Mouse (Mus musculus): ENCODE data around the gene Ubac2. TPM values are rescaled to one million over a fixed set of nuclear protein-coding genes. Genes with fewer than 3 reads are reported as not detected.

Ubac2 gene
- total RNA-seq, 2 experiments from 2014 or later, result 14.0 to 16.6 TPM

DNA sequence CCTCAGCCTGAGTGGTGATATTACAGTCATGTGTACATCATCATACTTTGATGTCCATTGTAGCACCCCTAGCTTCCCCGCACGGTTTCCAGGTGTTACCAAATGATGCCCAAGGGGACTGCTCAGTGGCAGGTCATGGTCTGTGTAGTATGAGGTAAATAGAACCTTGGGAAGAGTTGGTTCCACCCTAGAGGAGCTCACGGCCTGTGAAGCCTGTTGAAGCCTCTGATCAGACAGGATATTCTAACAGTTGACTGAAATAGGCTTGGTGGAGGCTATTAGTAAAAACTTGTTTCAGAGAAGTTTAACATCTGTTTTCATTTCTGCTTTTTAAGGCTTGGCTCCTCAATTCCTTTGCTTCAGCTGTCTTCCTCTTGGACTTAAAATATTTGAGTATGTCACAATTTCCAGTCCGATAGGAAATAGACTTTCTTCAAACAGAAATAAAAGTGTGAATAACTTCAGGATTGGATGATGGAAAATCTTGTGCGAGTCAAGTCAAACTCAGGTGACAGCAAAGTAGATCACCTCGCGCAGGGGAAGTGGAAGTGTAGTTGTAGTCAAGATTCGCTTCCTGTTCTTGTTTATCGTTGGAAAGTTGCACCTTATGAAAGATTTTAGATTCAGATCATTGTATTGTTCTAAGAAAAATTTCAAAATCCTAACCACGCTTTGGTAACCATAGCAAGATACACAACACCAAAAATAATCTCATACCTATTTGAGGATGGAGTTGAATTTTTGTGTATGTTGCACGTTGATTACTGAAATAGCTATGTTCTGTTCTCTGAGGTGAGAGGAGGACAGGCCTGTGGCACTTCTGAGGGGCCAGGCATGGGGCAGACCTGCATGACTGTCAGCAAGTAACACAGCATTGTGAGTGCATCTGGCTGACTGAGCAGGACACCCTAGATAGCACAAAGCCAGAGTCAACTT, 60.1 kb downstream of the Ubac2 start:
- 0 out of 2 replicates have a peak, but pooled peaks have one; percentile 46 for ATAC-seq (replicated peaks; ENCODE audit: low FRiP score, low TSS enrichment, poor library complexity, severe bottlenecking)

DNA sequence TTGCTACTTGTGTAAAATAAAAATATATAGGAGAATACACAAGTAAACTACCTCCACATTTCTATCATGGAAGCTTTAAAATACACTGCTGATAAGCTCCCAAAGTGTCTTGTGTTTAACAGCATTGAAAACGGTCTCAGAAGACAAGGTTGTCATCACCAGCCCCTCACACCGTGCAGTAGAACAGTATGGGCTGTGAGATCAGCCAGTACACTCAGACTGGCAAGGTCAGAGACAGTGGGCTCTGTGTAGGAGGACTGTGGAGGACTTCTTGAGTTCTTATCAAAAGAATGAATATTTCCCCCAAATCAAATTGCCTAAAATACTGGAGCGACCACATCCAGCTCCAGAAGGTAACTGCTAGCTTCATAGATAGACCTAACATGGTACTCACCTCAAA, 61.2 kb downstream of the Ubac2 start:
- no peak for ATAC-seq (replicated peaks; ENCODE audit: low FRiP score, low TSS enrichment, poor library complexity, severe bottlenecking)

DNA sequence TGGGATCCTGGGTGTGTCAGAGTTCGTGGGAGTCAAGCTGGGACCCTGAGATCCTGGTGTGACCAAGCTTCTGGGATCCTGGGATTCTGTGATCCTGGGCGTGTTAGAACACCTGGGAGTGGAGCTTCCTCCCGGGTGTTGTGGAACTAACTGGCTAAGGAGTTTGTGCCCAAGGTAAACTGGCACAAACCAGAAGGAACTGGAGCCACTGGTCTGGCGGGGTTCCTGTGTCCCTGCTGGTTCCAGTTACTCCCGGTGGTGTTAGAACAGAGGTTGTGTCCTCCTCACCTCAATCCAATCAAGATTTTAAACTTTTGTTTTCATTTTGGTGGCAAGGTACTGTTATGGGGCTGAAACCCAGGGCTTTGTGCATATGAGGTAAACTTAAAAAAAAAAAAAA, 67.7 kb downstream of the Ubac2 start:
- ATAC-seq (replicated peaks; ENCODE audit: low FRiP score, low TSS enrichment, poor library complexity, severe bottlenecking), result no peak

DNA sequence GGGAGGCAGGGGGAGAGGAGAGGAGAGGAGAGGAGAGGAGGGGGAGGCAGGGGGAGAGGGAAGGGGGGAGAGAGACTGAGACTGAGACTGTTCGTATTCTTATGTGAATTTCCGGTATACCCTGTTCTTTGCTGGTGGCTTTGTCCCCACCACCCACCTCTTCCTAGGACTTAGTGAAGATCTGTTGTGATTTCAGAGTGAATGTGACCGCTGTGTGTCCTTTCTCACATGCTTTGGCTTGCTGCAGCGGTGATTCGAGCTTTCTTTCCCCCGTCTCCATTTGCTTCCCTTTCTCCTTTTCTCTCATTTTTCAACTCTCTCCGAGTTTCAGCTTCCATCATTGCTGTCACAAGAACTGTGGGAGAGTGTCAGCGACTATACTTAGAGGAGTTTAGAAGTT, 68.3 kb downstream of the Ubac2 start:
- ATAC-seq (replicated peaks; ENCODE audit: low FRiP score, low TSS enrichment, poor library complexity, severe bottlenecking), result no peak

DNA sequence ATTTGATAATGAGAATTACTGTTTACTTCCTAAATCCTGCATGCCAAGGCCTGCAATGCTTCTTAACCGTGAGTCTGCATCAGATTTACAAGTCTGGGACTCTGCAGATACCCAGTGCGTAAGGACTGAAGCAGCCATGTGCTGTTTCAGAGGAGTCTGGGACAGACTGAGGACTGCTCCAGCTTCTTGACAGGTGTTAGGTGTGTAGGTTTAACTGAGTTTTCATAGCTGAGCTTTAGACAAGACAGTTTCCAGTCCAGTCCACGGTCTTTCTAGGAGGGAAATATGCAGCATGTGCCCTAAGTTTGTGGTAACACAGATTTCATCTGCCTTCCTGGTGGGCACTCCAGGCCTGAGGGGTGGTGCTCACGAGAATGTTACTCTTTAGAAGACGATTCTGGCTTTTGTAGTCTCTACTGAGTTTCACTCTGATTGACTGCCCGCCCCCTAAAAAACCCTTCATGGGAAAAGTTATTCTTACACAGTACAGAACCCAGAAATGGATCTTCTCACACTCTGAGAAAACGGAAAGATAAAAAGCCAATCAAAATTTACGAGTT, 68.9 kb downstream of the Ubac2 start:
- ATAC-seq (replicated peaks; ENCODE audit: low FRiP score, low TSS enrichment, poor library complexity, severe bottlenecking), result no peak

DNA sequence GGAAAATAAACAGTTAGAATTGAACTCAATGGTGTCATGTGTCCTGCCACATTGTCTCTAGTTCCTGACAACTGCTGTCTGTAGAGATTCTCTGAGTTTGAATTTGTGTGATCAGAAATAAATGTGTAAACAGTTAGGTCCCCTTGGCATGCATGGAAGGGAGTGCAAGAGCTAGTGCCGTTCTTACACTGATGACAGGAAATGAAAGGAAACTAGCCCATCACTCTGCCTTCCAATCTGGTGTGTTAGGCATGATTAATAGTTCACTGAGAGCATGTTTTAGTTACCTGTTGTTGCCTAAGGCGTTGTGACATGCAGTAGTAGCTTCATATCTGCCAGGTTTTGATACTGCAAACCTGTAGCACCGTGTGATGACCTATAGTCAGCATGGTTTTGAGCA, 69.5 kb downstream of the Ubac2 start:
- ATAC-seq (replicated peaks; ENCODE audit: low FRiP score, low TSS enrichment, poor library complexity, severe bottlenecking), result no peak

DNA sequence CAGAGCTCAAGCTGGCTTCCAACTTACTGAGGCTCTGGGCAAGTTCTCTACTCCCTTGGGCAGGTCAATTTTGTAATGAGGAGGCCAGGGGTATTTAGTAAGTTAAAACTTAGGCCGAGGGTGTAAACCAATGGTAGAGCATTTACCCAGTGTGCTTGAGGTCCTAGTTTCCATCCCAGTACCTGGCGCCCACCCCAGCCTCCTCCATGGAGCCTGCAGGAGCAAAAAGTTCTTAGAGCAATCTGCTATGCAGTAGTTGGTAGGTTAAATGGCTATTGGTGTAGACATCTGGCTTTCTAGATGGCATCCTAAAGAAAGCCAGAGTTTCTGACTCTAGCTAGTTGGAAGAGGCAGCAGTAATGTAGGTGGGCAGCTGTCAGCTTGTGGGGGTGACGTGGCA, 71.0 kb downstream of the Ubac2 start:
- no peak for ATAC-seq (replicated peaks; ENCODE audit: low FRiP score, low TSS enrichment, poor library complexity, severe bottlenecking)

DNA sequence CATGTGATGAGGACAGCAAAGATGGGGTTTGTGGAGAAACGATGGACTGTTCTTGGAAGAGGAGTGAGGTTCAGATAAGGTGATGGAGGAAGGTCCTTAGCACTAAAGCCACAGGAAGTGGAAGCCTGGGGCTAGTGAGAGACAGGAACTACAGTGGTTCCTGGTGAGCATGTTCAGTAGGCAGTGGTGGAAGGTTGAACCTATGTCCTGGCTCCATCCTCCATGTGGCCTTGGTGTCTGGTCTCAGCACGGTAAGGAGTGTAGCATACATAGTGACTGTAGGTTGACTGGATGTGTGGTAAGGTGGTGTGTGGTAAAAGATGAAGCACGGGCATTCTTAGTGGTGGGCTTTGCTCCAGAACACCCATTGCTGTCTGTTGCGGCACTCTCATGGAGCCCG, 71.5 kb downstream of the Ubac2 start:
- no peak for ATAC-seq (replicated peaks; ENCODE audit: low FRiP score, low TSS enrichment, poor library complexity, severe bottlenecking)

DNA sequence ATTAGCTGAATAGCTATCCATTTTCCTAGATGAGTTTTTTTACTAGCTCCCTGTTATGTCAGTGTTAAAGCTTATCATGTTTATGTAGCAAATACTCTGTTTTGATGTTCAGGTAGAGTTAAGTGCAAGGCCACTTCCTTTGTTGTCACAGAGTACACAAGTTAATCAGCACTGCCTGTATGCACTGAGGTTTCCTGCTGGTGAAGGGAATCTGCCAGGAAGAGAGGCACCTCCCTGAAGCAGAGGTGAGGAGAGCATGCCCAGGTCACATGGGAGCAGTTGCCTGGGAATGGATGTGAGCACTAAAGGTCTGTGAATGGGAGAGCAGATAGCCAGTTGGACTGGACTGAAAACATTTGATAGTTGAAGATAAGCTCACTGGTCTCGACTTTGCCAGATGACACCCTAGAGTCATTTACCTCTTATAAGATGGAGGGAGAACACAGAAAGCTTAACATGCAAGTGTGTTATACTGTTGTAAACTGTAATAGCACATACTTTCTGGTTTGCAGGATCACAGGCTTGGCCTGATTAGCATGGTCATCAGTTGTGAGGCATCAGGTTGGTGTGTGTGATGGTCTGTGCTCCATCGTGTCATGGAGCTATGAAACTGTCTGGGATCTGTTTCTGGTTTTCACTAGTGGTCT, 73.1 kb downstream of the Ubac2 start:
- peak; percentile 81 for ATAC-seq (replicated peaks; ENCODE audit: low FRiP score, low TSS enrichment, poor library complexity, severe bottlenecking)

DNA sequence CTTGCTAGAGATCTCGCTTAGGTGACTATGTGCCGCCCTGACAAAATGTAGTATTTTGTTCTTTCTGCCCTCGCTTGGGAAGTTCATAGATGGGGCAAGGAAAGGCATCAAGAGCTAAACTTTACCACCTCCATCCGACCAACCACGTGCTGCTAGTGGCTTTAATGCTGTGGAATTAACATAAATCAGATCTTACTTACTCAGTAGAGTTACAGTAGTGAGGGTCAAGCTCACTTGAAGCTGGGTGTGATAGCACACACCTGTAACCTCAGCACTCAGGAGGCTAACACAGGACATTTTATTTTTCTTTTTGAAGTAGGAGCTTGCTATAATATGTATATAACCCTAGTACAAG, 73.6 kb downstream of the Ubac2 start:
- ATAC-seq (replicated peaks; ENCODE audit: low FRiP score, low TSS enrichment, poor library complexity, severe bottlenecking), result no peak

DNA sequence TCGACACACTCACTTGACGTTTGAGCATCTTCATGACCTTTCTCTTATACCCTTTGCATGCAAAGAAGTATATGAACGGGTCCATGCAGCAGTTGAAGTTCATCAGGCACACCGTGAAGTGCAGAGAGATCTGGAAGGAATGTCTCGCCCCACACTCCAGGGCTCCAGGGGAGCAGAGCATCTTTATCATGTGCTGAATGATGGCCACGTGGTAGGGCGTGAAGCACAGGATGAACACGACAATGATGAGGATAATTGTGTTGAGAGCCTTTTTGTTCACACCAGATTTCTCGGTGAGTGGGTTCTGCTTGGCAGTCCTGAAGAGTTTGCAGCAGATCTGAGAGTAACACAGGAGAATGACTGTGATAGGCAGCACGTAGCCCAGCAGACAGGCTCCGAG, 75.7 kb downstream of the Ubac2 start:
- ATAC-seq (replicated peaks; ENCODE audit: low FRiP score, low TSS enrichment, poor library complexity, severe bottlenecking), result no peak

DNA sequence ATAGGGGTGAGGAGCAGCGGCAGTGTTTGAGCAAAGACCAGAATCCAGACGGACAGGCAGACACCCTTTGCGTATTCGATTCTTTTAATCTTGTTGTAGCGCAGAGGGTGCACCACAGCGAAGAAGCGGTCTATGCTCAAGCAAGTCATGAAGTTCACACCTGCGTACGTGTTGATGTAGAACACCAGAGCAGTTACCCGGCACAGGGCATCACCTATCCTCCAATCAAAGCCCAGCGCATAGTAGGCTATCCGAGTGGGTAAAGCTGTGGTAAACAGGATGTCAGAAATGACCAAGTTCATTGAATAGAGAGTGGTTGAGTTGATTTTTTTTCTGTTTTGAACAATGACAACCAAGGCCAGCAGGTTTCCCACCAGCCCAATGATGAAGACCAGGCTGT, 76.2 kb downstream of the Ubac2 start:
- ATAC-seq (replicated peaks; ENCODE audit: low FRiP score, low TSS enrichment, poor library complexity, severe bottlenecking), result no peak

DNA sequence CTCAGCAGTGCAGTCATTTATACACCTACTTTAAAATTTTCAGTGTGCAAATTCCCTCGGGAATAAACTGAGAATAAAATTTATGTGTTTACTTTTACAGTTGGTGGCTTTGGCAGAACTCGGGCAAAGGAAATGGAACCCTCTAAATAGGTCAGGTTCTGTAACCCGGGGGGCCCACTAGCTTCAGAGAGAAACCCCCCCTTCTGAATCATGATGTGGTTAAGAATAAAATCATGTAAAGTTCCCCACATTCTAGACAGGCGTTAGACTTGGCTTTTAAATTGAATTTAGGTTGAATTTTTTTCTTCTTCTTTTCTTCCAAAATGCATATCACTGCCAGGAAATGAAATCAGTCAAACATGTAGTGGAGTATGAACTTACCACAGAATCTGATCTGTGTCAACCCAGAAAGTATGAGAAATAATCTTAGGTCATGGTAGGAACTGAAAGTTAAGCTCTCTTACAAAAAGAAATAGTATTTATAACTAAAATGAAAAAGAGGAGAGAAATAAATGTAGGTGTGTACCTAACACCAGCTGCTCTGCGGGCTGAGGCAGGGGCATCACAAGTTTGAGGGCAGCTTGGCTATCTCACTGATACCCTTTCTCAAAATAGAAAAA, 76.9 kb downstream of the Ubac2 start:
- no peak for ATAC-seq (replicated peaks; ENCODE audit: low FRiP score, low TSS enrichment, poor library complexity, severe bottlenecking)

DNA sequence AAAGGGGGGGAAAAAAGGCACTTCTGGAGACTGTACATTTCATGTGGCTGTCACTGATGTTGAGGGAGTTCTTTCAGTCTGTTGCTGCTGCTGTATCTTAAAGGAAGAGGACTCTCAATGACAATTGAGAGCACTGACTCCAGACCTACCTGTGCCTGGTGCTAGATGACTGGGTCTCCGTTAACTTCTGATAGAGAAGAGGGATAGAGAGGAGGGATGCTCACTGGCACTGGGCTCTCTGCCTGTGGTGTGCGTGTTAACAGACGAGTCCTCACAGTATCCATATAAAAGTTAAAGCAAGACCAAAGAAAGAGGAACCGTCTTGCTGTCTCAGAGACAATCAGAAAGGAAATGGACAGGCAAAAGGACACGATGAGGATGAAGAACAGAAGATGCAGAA, 77.9 kb downstream of the Ubac2 start:
- ATAC-seq (replicated peaks; ENCODE audit: low FRiP score, low TSS enrichment, poor library complexity, severe bottlenecking), result no peak

DNA sequence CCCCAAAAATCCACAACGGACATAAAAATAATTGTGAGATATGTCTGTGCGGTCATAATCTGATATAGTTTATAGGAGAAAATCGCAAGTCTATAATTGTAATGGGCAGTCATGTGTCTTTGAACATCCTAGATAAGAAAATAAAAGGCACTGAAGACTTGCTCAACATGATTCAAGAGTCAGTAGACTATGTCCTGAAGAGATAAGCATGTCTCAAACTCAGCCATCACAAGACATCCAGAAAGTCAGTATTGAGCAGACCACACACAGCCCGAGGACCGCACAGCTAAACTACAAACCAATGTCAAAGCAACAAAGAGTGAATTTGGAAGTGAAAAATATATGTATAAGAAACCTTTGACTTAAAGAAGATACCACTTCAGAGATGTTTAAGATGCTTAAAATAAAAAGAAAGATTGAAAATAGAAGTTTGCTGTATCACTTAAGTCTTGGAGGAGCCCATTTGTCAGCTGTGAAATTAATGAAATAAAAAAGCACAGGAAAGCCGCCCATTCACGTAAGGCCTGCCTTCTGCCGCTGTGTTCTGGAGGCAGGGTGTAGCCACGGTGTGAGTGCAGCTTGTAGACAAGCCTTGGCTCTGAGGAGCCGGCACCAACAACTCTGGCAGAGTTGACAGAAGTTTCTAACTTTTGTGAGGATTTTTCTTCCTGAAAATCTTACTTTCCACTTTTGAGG, 78.9 kb downstream of the Ubac2 start:
- ATAC-seq (replicated peaks; ENCODE audit: low FRiP score, low TSS enrichment, poor library complexity, severe bottlenecking), result peak; percentile 68

DNA sequence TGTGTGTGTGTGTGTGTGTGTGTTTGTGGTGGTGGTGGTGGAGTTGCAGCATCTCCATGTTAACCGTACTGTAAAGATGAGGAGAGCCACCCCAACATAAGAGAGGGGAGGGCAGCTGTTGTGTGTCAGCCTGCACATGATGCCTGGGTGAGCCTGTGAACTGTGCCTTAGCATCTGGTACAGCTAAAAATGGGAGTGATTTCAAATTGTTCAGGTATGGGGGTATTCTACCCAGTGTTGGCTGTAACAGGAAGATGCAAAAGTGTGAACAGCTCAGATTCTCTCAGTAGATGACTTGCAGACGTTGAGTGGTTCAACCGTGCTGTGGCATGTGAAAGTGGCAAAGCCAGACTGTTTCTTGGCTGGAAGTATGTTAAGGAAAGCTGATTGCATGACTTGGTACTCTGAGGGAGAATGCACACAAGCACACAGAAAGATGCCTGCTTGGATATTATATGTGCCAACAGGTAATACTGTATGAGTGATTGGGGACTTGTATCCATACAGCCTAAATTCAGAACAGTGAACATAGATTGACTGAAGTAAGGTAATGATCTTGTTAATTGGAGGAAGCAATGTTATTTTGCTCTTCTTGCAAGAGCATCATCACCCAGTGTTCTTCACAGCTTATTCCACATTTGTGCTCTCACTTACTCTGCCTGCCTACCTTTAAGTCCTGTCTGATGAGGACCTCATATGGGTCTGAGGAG, 79.8 kb downstream of the Ubac2 start:
- ATAC-seq (replicated peaks; ENCODE audit: low FRiP score, low TSS enrichment, poor library complexity, severe bottlenecking), result no peak

DNA sequence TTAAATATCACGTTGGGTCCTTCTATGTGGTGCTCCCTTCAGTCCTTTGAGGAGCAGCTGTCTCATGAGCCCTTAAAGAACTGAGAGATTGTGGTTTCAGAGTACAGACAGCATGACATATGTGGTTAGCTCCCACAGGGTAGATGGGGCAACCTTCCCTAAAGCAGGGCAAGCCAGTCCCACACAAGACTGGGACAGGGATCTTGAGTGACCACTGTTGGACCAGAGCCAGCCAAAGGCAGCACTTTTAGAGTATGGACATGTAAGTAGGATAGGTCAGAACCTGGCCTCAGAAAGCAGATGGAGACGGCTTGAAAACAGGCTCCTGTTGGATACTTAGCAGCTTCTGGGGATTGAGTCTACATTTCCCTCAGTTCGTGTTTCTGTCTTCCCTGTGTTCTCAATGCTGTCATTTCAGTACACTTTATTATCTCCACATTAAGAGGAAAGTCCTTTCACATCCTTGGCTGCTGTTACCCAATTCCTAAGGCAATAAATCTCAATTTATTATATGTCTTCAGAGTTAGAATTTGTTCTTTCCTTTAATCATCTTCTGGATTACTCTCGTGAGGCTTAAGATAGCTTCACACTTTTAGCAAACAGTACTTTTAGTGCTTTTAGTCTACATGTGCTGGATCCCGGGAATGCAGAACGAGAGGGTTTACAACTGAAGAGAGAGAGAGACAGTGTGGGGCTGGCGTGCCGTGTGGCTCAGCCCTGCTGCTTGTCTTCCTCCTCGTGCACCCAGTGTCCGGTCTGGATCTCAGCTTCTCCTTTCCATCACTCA, 80.5 kb downstream of the Ubac2 start:
- no peak for ATAC-seq (replicated peaks; ENCODE audit: low FRiP score, low TSS enrichment, poor library complexity, severe bottlenecking)

DNA sequence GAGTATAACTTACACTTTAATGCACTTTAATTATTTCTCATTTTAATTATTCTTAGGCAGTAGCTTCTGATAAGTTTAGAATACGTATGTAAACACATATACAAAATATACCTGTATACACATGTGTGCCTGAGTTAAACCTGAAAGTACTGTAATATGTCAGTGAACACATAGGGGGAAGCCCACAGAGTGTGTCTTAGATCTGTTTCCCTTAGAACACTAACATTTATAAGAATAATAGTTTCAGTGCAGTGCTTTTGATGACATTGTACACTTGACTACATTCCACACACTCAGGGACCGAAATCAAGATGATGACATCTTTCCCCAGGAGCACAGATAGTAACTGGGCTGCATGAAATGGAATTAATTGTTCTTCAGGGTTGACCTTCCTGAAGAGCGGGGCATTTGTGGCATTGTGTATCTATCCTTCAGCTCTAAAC, 81.1 kb downstream of the Ubac2 start:
- ATAC-seq (replicated peaks; ENCODE audit: low FRiP score, low TSS enrichment, poor library complexity, severe bottlenecking), result no peak

All from megakaryocyte-erythroid progenitor cell, adult 5-6 weeks (primary cell).